Mouse (Mus musculus): ENCODE data around the gene Nin. TPM values are rescaled to one million over a fixed set of nuclear protein-coding genes. Genes with fewer than 3 reads are reported as not detected.

Nin gene
- total RNA-seq, 1 experiment from 2014 or later: 142 TPM

DNA sequence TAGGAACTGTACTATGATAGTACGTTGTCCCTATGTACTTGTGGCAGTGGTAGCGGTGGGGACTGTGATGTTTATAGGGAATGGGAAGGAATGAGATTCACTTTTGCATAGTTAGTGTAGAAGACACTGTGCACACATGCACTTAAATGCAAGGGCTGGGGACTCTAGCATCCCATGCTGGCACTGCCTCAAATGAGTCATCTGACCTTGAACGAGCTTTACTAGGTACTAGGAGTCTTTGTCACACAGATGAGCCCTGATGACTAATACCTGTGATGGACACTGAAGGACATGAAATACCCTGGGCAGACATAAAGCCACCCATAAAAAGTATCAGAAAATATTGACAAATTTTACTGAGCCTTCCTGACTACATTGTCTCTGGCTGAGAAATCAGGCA lies 16.2 kb downstream of the Nin start:
- ATAC-seq (replicated peaks; ENCODE audit: insufficient number of reproducible peaks, low FRiP score, low TSS enrichment, poor library complexity, severe bottlenecking): no peak

GRCm38 (mm10) chr12:70093266-70093893 lies 20.1 kb downstream of the Nin start:
- no peak for ATAC-seq (replicated peaks; ENCODE audit: insufficient number of reproducible peaks, low FRiP score, low TSS enrichment, poor library complexity, severe bottlenecking)

DNA sequence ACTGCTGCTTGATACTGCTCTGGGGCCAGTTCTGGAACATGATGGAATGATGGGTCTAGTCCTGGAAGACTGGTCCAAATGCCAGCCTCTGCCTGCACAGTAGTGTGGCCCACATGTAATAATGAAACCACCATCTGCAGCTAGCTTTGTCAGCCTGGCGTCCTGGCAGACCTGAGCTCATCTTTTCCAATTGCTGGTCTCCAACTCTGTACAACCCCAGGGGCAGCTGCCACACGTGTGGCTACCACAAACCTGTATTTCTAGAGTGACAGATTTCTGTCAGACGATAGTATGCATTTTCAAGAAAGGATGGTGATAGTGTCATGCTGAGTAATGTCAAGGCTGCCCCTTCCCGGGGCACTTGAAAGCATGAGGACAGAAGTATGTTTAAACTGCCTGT lies 25.2 kb downstream of the Nin start:
- ATAC-seq (replicated peaks; ENCODE audit: insufficient number of reproducible peaks, low FRiP score, low TSS enrichment, poor library complexity, severe bottlenecking): no peak

GRCm38 (mm10) chr12:70085351-70085750 lies 28.2 kb downstream of the Nin start:
- ATAC-seq (replicated peaks; ENCODE audit: insufficient number of reproducible peaks, low FRiP score, low TSS enrichment, poor library complexity, severe bottlenecking): no peak

GRCm38 (mm10) chr12:70084198-70084597 lies 29.3 kb downstream of the Nin start:
- ATAC-seq (replicated peaks; ENCODE audit: insufficient number of reproducible peaks, low FRiP score, low TSS enrichment, poor library complexity, severe bottlenecking): peak; percentile 83

DNA sequence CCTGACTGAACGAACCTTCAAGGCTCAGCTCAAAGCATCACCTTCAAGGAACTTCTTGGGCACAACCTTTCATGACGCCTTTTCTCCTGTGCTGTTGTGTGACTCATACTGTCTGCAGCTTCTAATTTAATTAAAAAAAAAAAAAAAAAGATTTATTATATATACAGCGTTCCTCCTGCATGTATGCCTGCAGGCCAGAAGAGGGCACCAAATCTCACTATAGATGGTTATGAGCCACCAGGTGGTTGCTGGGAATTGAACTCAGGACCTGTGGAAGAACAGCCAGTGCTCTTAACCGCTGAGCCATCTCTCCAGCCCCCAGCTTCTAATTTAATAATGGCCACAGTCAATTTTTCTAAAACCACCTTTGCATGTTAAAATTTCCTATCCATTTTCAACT lies 29.8 kb downstream of the Nin start:
- ATAC-seq (replicated peaks; ENCODE audit: insufficient number of reproducible peaks, low FRiP score, low TSS enrichment, poor library complexity, severe bottlenecking): no peak

GRCm38 (mm10) chr12:70082935-70083532 lies 30.5 kb downstream of the Nin start:
- ATAC-seq (replicated peaks; ENCODE audit: insufficient number of reproducible peaks, low FRiP score, low TSS enrichment, poor library complexity, severe bottlenecking): no peak

DNA sequence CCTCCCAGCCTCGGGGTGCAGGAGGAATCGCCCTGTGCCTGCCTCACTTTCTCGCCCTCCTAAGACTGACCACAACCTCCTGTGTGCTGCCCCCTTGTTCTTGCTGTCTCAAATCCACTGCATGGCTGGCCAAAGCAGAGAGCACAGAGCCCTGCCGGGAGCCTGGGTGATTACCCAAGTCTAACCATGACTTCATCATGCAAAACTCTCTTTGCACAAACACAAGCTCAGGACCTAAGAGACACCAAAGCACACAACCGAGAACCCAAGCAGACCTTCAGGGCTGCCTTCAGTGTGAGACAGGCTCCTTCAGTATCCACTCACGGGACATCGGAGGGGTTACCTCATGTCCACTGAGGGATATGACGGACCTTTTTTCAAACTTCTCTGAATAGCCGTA lies 31.0 kb downstream of the Nin start:
- ATAC-seq (replicated peaks; ENCODE audit: insufficient number of reproducible peaks, low FRiP score, low TSS enrichment, poor library complexity, severe bottlenecking): no peak

DNA sequence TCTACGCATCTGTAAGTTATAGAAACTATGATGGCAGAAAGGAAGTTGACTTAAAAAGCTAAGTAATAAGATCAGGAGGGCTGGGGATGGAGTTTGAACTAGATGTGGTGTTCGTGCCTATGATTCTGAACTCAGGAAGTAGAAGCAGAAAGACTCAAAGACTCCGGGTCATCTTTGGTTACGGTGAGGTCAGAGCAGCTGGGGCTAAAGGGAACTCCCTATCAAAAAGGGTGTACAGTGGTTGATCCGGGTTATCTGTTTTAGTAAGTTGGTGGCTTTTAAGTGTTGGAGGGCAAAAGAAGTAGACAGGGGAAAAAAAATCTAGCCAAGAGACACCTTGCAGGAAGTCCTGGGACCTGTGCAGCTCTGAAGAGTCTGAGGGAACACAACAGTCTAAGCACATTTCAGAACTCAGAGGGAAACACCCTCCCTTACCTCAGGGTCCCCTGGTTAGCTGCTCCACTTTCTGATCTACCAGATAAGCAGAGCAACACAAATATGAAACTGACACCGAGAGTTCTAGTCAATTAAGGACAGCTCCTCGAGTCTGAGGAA lies 35.0 kb downstream of the Nin start:
- ATAC-seq (replicated peaks; ENCODE audit: insufficient number of reproducible peaks, low FRiP score, low TSS enrichment, poor library complexity, severe bottlenecking): no peak

GRCm38 (mm10) chr12:70076493-70076892 lies 37.0 kb downstream of the Nin start:
- no peak for ATAC-seq (replicated peaks; ENCODE audit: insufficient number of reproducible peaks, low FRiP score, low TSS enrichment, poor library complexity, severe bottlenecking)

GRCm38 (mm10) chr12:70075001-70075400 lies 38.5 kb downstream of the Nin start:
- ATAC-seq (replicated peaks; ENCODE audit: insufficient number of reproducible peaks, low FRiP score, low TSS enrichment, poor library complexity, severe bottlenecking): no peak; the same call in 1 of the 2 replicates

DNA sequence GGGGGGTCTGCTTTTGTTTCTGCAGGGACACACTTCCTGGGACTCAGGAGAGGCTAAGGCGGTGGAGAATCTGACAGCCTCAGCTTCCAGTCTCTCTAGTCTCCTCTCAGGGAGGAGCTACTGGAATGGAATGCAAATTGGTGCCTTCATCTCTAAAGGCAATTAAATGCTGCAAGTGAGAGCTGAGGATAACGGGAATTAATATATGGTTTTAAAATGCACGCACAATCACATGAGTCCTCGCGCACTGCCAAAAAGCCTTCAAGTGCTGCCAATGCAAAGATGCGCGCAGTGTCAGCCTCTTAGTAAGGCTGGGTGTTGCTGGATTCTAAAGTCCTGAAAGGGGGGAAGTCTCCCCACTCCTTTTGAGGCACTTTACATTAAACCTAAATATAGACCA lies 42.6 kb downstream of the Nin start:
- ATAC-seq (replicated peaks; ENCODE audit: insufficient number of reproducible peaks, low FRiP score, low TSS enrichment, poor library complexity, severe bottlenecking): no peak

DNA sequence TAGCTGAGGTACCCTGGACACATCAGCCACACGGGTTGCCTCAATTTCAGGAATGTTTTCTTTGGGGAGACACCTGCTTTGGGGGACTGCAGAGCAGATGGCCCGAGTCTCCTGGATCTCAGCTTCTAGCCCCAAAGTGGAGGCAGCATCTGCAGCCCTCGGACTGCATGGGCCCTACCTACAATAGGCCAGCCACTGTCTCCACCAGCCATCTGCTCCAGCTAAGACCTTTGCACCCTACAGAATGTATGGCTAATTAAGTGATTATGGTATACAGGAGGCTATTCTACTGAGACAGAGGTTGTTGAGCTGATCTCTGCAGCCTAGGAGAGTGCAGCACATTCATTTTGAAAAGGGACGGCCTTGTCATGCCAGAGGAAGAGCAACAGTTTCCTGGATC lies 43.2 kb downstream of the Nin start:
- no peak for ATAC-seq (replicated peaks; ENCODE audit: insufficient number of reproducible peaks, low FRiP score, low TSS enrichment, poor library complexity, severe bottlenecking)

GRCm38 (mm10) chr12:70068647-70069257 lies 44.8 kb downstream of the Nin start:
- ATAC-seq (replicated peaks; ENCODE audit: insufficient number of reproducible peaks, low FRiP score, low TSS enrichment, poor library complexity, severe bottlenecking): no peak

- ATAC-seq (replicated peaks; ENCODE audit: insufficient number of reproducible peaks, low FRiP score, low TSS enrichment, poor library complexity, severe bottlenecking): no peak
Measured at GRCm38 (mm10) chr12:70067849-70068248, 45.7 kb downstream of the Nin start.

- ATAC-seq (replicated peaks; ENCODE audit: insufficient number of reproducible peaks, low FRiP score, low TSS enrichment, poor library complexity, severe bottlenecking): no peak
Measured at GRCm38 (mm10) chr12:70062114-70062513, 51.4 kb downstream of the Nin start.

GRCm38 (mm10) chr12:70058956-70059851 lies 54.3 kb downstream of the Nin start:
- ATAC-seq (replicated peaks; ENCODE audit: insufficient number of reproducible peaks, low FRiP score, low TSS enrichment, poor library complexity, severe bottlenecking): no peak

DNA sequence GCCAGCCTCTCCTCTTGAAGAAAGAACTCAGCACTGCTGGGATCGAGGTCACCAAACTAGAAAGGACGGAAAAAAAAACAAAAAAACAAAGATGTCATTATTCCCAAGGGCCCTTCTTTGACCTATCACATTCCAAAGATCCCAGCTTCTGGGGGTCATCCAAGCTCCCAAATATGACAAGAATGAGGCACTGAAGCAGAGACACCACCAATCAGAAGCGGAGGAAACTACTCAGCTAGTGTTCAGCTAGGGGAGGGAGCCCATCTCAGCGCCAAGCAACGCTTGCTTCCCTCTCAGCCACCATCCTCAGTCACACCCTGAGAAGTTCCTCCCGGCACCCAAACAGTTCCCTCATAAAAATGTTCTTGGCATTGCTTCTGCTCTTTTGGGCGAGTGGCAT lies 62.8 kb downstream of the Nin start:
- no peak for ATAC-seq (replicated peaks; ENCODE audit: insufficient number of reproducible peaks, low FRiP score, low TSS enrichment, poor library complexity, severe bottlenecking)

GRCm38 (mm10) chr12:70048741-70049140 lies 64.8 kb downstream of the Nin start:
- no peak for ATAC-seq (replicated peaks; ENCODE audit: insufficient number of reproducible peaks, low FRiP score, low TSS enrichment, poor library complexity, severe bottlenecking)
